Mouse (Mus musculus): ENCODE results near the gene Rnf43.

Rnf43 gene

GRCm38 (mm10) chr11:87662407-87662806 is at the start of gene Rnf43:
Gene Rnf43, plus strand, starts transcription at chr11:87662722.
- peak; percentile 74 for DNase-seq (ENCODE audit: low spot score)

- DNase-seq (ENCODE audit: low spot score): peak; percentile 51
Observed at GRCm38 (mm10) chr11:87613972-87614371, 48.5 kb upstream of the Rnf43 start.

- DNase-seq (ENCODE audit: low spot score): no peak
Observed at GRCm38 (mm10) chr11:87615551-87615950, 47.0 kb upstream of the Rnf43 start.

GRCm38 (mm10) chr11:87615952-87616351 is 46.6 kb upstream of the Rnf43 start:
- no peak for DNase-seq (ENCODE audit: low spot score)

GRCm38 (mm10) chr11:87616790-87617474 is 45.6 kb upstream of the Rnf43 start, which contains the start of gene Hsf5:
Gene Hsf5, plus strand, starts transcription at chr11:87617164.
- no peak for DNase-seq (ENCODE audit: low spot score)

GRCm38 (mm10) chr11:87617606-87618005 is 44.9 kb upstream of the Rnf43 start:
- DNase-seq (ENCODE audit: low spot score): no peak

- DNase-seq (ENCODE audit: low spot score): no peak
Observed at GRCm38 (mm10) chr11:87623160-87623559, 39.4 kb upstream of the Rnf43 start.

GRCm38 (mm10) chr11:87629859-87630258 is 32.7 kb upstream of the Rnf43 start:
- DNase-seq (ENCODE audit: low spot score): peak; percentile 13

GRCm38 (mm10) chr11:87638793-87639192 is 23.7 kb upstream of the Rnf43 start:
- DNase-seq (ENCODE audit: low spot score): no peak

- DNase-seq (ENCODE audit: low spot score): no peak
Observed at GRCm38 (mm10) chr11:87639206-87639605, 23.3 kb upstream of the Rnf43 start.

- no peak for DNase-seq (ENCODE audit: low spot score)
Observed at GRCm38 (mm10) chr11:87642865-87643264, 19.7 kb upstream of the Rnf43 start.

- no peak for DNase-seq (ENCODE audit: low spot score)
Observed at GRCm38 (mm10) chr11:87654693-87655092, 7.8 kb upstream of the Rnf43 start.

- DNase-seq (ENCODE audit: low spot score): no peak
Observed at GRCm38 (mm10) chr11:87659216-87659615, 3.3 kb upstream of the Rnf43 start.

- no peak for DNase-seq (ENCODE audit: low spot score)
Observed at GRCm38 (mm10) chr11:87662822-87663221, 300 bp downstream of the Rnf43 start.

GRCm38 (mm10) chr11:87663948-87664347 is 1.4 kb downstream of the Rnf43 start:
- no peak for DNase-seq (ENCODE audit: low spot score)

GRCm38 (mm10) chr11:87664521-87664920 is 2.0 kb downstream of the Rnf43 start:
- DNase-seq (ENCODE audit: low spot score): no peak

GRCm38 (mm10) chr11:87665224-87665623 is 2.7 kb downstream of the Rnf43 start:
- DNase-seq (ENCODE audit: low spot score): no peak

GRCm38 (mm10) chr11:87665658-87666057 is 3.1 kb downstream of the Rnf43 start:
- DNase-seq (ENCODE audit: low spot score): no peak

- no peak for DNase-seq (ENCODE audit: low spot score)
Observed at GRCm38 (mm10) chr11:87666256-87667035, 3.9 kb downstream of the Rnf43 start.

GRCm38 (mm10) chr11:87667107-87668090 is 4.9 kb downstream of the Rnf43 start:
- no peak for DNase-seq (ENCODE audit: low spot score)

- no peak for DNase-seq (ENCODE audit: low spot score)
Observed at GRCm38 (mm10) chr11:87673282-87673681, 10.8 kb downstream of the Rnf43 start.

GRCm38 (mm10) chr11:87675606-87676005 is 13.1 kb downstream of the Rnf43 start:
- DNase-seq (ENCODE audit: low spot score): no peak

All from adipocyte (in vitro differentiated cells).